ENCODE assay signal across 20 mouse cellular contexts in genomic region chr10:82355401-82355800, GRCm38 (mm10). TPM values are rescaled to one million over a fixed set of nuclear protein-coding genes. Genes with fewer than 3 reads are reported as not detected.
DNase-seq lines count a peak whose midpoint lies in the region; ATAC-seq lines count a peak whose summit lies in the region.
"Had no signal": no experiment of that assay in that cellular context is flagged by ENCODE, and none has a peak within 500 bp of the region (broad histone marks: within the 10 kb centered on the region; RNA-seq: fewer than 3 reads in every experiment).

No protein-coding gene starts in this region.

- no peaks in the 10 kb centered on the region for H3K4me1 ChIP-seq in hindbrain, embryonic 11.5 days (replicated peaks; ENCODE audit: control insufficient read depth, insufficient read depth, low read length)
- no peaks in the 10 kb centered on the region for H3K4me1 ChIP-seq in hindbrain, embryonic 10.5 days (replicated peaks)
- H3K4me1 ChIP-seq: heart, embryonic 13.5 days; limb, embryonic 12.5 days; liver, embryonic 13.5 days; stomach, embryonic 15.5 days had no signal

- H3K9ac ChIP-seq in hindbrain, embryonic 11.5 days (ENCODE audit: low read depth, low read length) = no peak overlapping the region
- H3K9ac ChIP-seq: liver, embryonic 13.5 days; stomach, embryonic 15.5 days had no signal

- DNase-seq in hindbrain, embryonic 11.5 days (ENCODE audit: low spot score) = peak; percentile 8
- no peak for DNase-seq in hindbrain, embryonic 10.5 days (ENCODE audit: low spot score)
- peak; percentile 2 for DNase-seq in retina, postnatal 1 day
- no peak for DNase-seq in retina, embryonic 14.5 days (ENCODE audit: low spot score)
- DNase-seq in ZHBTc4 (ENCODE audit: low read depth, low spot score) = peak; percentile 51
- no peak for DNase-seq in embryo, embryonic 9.5 days (ENCODE audit: extremely low spot score)
- no peak for DNase-seq in urinary bladder, postnatal 14 days (ENCODE audit: low spot score)
- DNase-seq: cerebellum, postnatal 25 days; heart, postnatal 36 days; kidney, postnatal 10 days; liver, embryonic 13.5 days had no signal

- WGBS in hindbrain, embryonic 11.5 days = 96% methylated on average over 4 of the region's 4 CpGs
- WGBS in hindbrain, embryonic 10.5 days = 97% methylated on average over 4 of the region's 4 CpGs

- no peaks in the 10 kb centered on the region for H3K36me3 ChIP-seq in hindbrain, embryonic 11.5 days (ENCODE audit: control insufficient read depth, insufficient read depth, low read length)
- H3K36me3 ChIP-seq in hindbrain, embryonic 10.5 days = peaks cover 36% of the 10 kb centered on the region
- H3K36me3 ChIP-seq: heart, embryonic 13.5 days; limb, embryonic 12.5 days; liver, embryonic 13.5 days; stomach, embryonic 15.5 days had no signal

- no peak overlapping the region for H3K4me3 ChIP-seq in hindbrain, embryonic 11.5 days (ENCODE audit: low read depth, low read length)
- H3K4me3 ChIP-seq in hindbrain, embryonic 10.5 days = no peak overlapping the region

- H3K27me3 ChIP-seq in hindbrain, embryonic 11.5 days (ENCODE audit: control insufficient read depth, insufficient read depth, low read length) = no peaks in the 10 kb centered on the region
- H3K27me3 ChIP-seq in hindbrain, embryonic 10.5 days (ENCODE audit: insufficient read depth, poor library complexity, severe bottlenecking) = no peaks in the 10 kb centered on the region
- H3K27me3 ChIP-seq: heart, embryonic 13.5 days; limb, embryonic 12.5 days; liver, embryonic 13.5 days; stomach, embryonic 15.5 days had no signal

- no peak overlapping the region for H3K4me2 ChIP-seq in hindbrain, embryonic 11.5 days (replicated peaks; ENCODE audit: low read depth, low read length)

- no peak overlapping the region for H3K27ac ChIP-seq in hindbrain, embryonic 11.5 days (ENCODE audit: low read depth, low read length)
- H3K27ac ChIP-seq in hindbrain, embryonic 10.5 days = no peak overlapping the region
- H3K27ac ChIP-seq: heart, embryonic 13.5 days; limb, embryonic 12.5 days; liver, embryonic 13.5 days had no signal

- H3K9me3 ChIP-seq in hindbrain, embryonic 11.5 days (ENCODE audit: control insufficient read depth, low read length) = no peaks in the 10 kb centered on the region; the same call in 1 of the 2 replicates
- H3K9me3 ChIP-seq in hindbrain, embryonic 10.5 days = peaks cover 45% of the 10 kb centered on the region
- H3K9me3 ChIP-seq: heart, embryonic 13.5 days; stomach, embryonic 15.5 days had no signal

- no peak for ATAC-seq in hindbrain, embryonic 11.5 days (ENCODE audit: low FRiP score)
- ATAC-seq in cerebellum, adult (ENCODE audit: insufficient number of reproducible peaks, low FRiP score, low TSS enrichment) = no peak
- ATAC-seq: intestine, postnatal 0 days had no signal

RNA-seq across cellular contexts. Expression of gene Gm4924, which starts 1.3 kb away (rescaled TPM):
- polyA plus RNA-seq in hindbrain, embryonic 11.5 days (2014; fragmentation: Nextera tagmentation; extraction: Ambion mirVana) = 9.4 and 10.6 TPM in 2 replicates
- polyA plus RNA-seq in hindbrain, embryonic 10.5 days (2016; fragmentation: Nextera tagmentation; extraction: Ambion mirVana) = 7.6 and 9.6 TPM in 2 replicates

RNA-seq across cellular contexts. Expression of gene 4932415D10Rik, which starts 39.0 kb away (rescaled TPM):
- polyA plus RNA-seq in hindbrain, embryonic 11.5 days (2014; fragmentation: Nextera tagmentation; extraction: Ambion mirVana) = not detected in 2 replicates
- not detected in 2 replicates for polyA plus RNA-seq in hindbrain, embryonic 10.5 days (2016; fragmentation: Nextera tagmentation; extraction: Ambion mirVana)
- polyA plus RNA-seq: forebrain, embryonic 14.5 days; heart, embryonic 13.5 days; intestine, postnatal 0 days; limb, embryonic 12.5 days; liver, embryonic 13.5 days; lung, embryonic 16.5 days; spleen, adult 2 months; stomach, embryonic 15.5 days; thymus, postnatal 0 days had no signal

Comparison
In these comparisons a context has a peak if more than half of its experiments do, and no peak if none do; other contexts are left out.
1. DNase-seq: peak in hindbrain, embryonic 11.5 days (single experiment), retina, postnatal 1 day (single experiment) and ZHBTc4 (single experiment); none in hindbrain, embryonic 10.5 days (single experiment), retina, embryonic 14.5 days (single experiment), embryo, embryonic 9.5 days (single experiment) and urinary bladder, postnatal 14 days (single experiment).